Mouse (Mus musculus): ENCODE data around the gene Wee2. TPM values are rescaled to one million over a fixed set of nuclear protein-coding genes. Genes with fewer than 3 reads are reported as not detected.
A peak's percentile ranks its signal among the peaks of the same experiment; 100 is the strongest.

Gene Wee2
- polyA plus RNA-seq, 1 experiment from 2014 or later: 0.05 TPM

- 90% methylated on average over 7 of the region's 7 CpGs for WGBS
- Histone ChIP-seq H3K27ac (no peak overlapping the region), H3K4me1 (peaks cover 12% of the 10 kb centered on the region), H3K4me3 (no peak overlapping the region), H3K9me3 (no peaks in the 10 kb centered on the region), H3K36me3 (replicated peaks) (peaks cover 2% of the 10 kb centered on the region), H3K27me3 (ENCODE audit: poor library complexity, severe bottlenecking) (no peaks in the 10 kb centered on the region)
- no peak for DNase-seq (ENCODE audit: extremely low spot score, low spot score)
Measured at GRCm38 (mm10) chr6:40427441-40427840, 11.4 kb upstream of the Wee2 start.

- H3K27ac ChIP-seq: no peak overlapping the region
- no peak for DNase-seq (ENCODE audit: extremely low spot score, low spot score)
- no peak overlapping the region for H3K4me3 ChIP-seq
- WGBS: 78% methylated on average over 3 of the region's 3 CpGs
- H3K36me3 ChIP-seq (replicated peaks): no peaks in the 10 kb centered on the region
- peaks cover 16% of the 10 kb centered on the region for H3K4me1 ChIP-seq
- H3K9me3 ChIP-seq: no peaks in the 10 kb centered on the region
- H3K27me3 ChIP-seq (ENCODE audit: poor library complexity, severe bottlenecking): no peaks in the 10 kb centered on the region
Measured at GRCm38 (mm10) chr6:40428696-40429095, 10.2 kb upstream of the Wee2 start.

GRCm38 (mm10) chr6:40429521-40429931, 9.4 kb upstream of the Wee2 start:
- H3K9me3 ChIP-seq: no peaks in the 10 kb centered on the region
- no peaks in the 10 kb centered on the region for H3K27me3 ChIP-seq (ENCODE audit: poor library complexity, severe bottlenecking)
- H3K4me1 ChIP-seq: peaks cover 23% of the 10 kb centered on the region
- DNase-seq (ENCODE audit: extremely low spot score, low spot score): no peak
- 68% methylated on average over 4 of the region's 4 CpGs for WGBS
- no peak overlapping the region for H3K27ac ChIP-seq
- H3K36me3 ChIP-seq (replicated peaks): no peaks in the 10 kb centered on the region
- no peak overlapping the region for H3K4me3 ChIP-seq

GRCm38 (mm10) chr6:40430251-40430650, 8.6 kb upstream of the Wee2 start:
- H3K27ac ChIP-seq: no peak overlapping the region
- 83% methylated on average over 3 of the region's 3 CpGs for WGBS
- no peak for DNase-seq (ENCODE audit: extremely low spot score, low spot score)
- peaks cover 29% of the 10 kb centered on the region for H3K4me1 ChIP-seq
- no peak overlapping the region for H3K4me3 ChIP-seq
- no peaks in the 10 kb centered on the region for H3K9me3 ChIP-seq
- no peaks in the 10 kb centered on the region for H3K36me3 ChIP-seq (replicated peaks)
- H3K27me3 ChIP-seq (ENCODE audit: poor library complexity, severe bottlenecking): no peaks in the 10 kb centered on the region

- H3K27ac ChIP-seq: no peak overlapping the region
- no peaks in the 10 kb centered on the region for H3K36me3 ChIP-seq (replicated peaks)
- peaks cover 29% of the 10 kb centered on the region for H3K4me1 ChIP-seq
- no peaks in the 10 kb centered on the region for H3K27me3 ChIP-seq (ENCODE audit: poor library complexity, severe bottlenecking)
- 85% methylated on average over 3 of the region's 3 CpGs for WGBS
- H3K4me3 ChIP-seq: no peak overlapping the region
- no peak for DNase-seq (ENCODE audit: extremely low spot score, low spot score)
- H3K9me3 ChIP-seq: no peaks in the 10 kb centered on the region
Measured at GRCm38 (mm10) chr6:40430878-40431277, 8.0 kb upstream of the Wee2 start.

GRCm38 (mm10) chr6:40431356-40431755, 7.5 kb upstream of the Wee2 start:
- no peaks in the 10 kb centered on the region for H3K9me3 ChIP-seq
- H3K4me1 ChIP-seq: peaks cover 34% of the 10 kb centered on the region
- DNase-seq (ENCODE audit: extremely low spot score, low spot score): no peak
- no peaks in the 10 kb centered on the region for H3K36me3 ChIP-seq (replicated peaks)
- H3K27me3 ChIP-seq (ENCODE audit: poor library complexity, severe bottlenecking): 0 out of 2 replicates have a peak, but pooled peaks cover under 1% of the 10 kb centered on the region
- no peak overlapping the region for H3K4me3 ChIP-seq
- 67% methylated on average over 4 of the region's 4 CpGs for WGBS
- H3K27ac ChIP-seq: no peak overlapping the region

- H3K36me3 ChIP-seq (replicated peaks): no peaks in the 10 kb centered on the region
Measured at GRCm38 (mm10) chr6:40431812-40432211, 7.1 kb upstream of the Wee2 start.

GRCm38 (mm10) chr6:40432346-40433275, 6.3 kb upstream of the Wee2 start:
- DNase-seq (ENCODE audit: extremely low spot score, low spot score): no peak
- Histone ChIP-seq H3K4me3 (no peak overlapping the region), H3K9me3 (no peaks in the 10 kb centered on the region), H3K27me3 (ENCODE audit: poor library complexity, severe bottlenecking) (peaks cover 13% of the 10 kb centered on the region), H3K4me1 (peaks cover 35% of the 10 kb centered on the region), H3K36me3 (replicated peaks) (no peaks in the 10 kb centered on the region), H3K27ac (no peak overlapping the region)
- 94% methylated on average over 17 of the region's 17 CpGs for WGBS

More at GRCm38 (mm10) chr6:40431812-40432211, 7.1 kb upstream of the Wee2 start:
- H3K27me3 ChIP-seq (ENCODE audit: poor library complexity, severe bottlenecking): peaks cover 5% of the 10 kb centered on the region
- H3K4me3 ChIP-seq: no peak overlapping the region
- DNase-seq (ENCODE audit: extremely low spot score, low spot score): no peak
- peaks cover 35% of the 10 kb centered on the region for H3K4me1 ChIP-seq
- no peak overlapping the region for H3K27ac ChIP-seq
- no peaks in the 10 kb centered on the region for H3K9me3 ChIP-seq

GRCm38 (mm10) chr6:40434697-40435096, 4.2 kb upstream of the Wee2 start:
- DNase-seq (ENCODE audit: extremely low spot score, low spot score): no peak
- Histone ChIP-seq H3K4me1 (peaks cover 31% of the 10 kb centered on the region), H3K27me3 (ENCODE audit: poor library complexity, severe bottlenecking) (peaks cover 24% of the 10 kb centered on the region), H3K9me3 (no peaks in the 10 kb centered on the region), H3K27ac (peak overlapping the region; percentile 96), H3K36me3 (replicated peaks) (no peaks in the 10 kb centered on the region), H3K4me3 (peak overlapping the region; percentile 93)
- 9% methylated on average over 7 of the region's 7 CpGs for WGBS

- under 1% methylated on average over 68 of the region's 72 CpGs for WGBS
- Histone ChIP-seq H3K4me3 (peak overlapping the region; percentile 93), H3K4me1 (peaks cover 24% of the 10 kb centered on the region), H3K36me3 (replicated peaks) (no peaks in the 10 kb centered on the region), H3K27ac (peak overlapping the region; percentile 96), H3K27me3 (ENCODE audit: poor library complexity, severe bottlenecking) (peaks cover 28% of the 10 kb centered on the region), H3K9me3 (no peaks in the 10 kb centered on the region)
- DNase-seq (ENCODE audit: extremely low spot score, low spot score): peak; percentile 67
Measured at GRCm38 (mm10) chr6:40435151-40436046, 3.5 kb upstream of the Wee2 start.

GRCm38 (mm10) chr6:40436047-40436483, 2.8 kb upstream of the Wee2 start, which contains the start of gene E330009J07Rik:
E330009J07Rik (minus strand) TSS chr6:40436135.
- peak; percentile 76 for DNase-seq (ENCODE audit: extremely low spot score, low spot score)
- peaks cover 23% of the 10 kb centered on the region for H3K4me1 ChIP-seq
- peak within 1 kb of the TSS; percentile 93 for H3K4me3 ChIP-seq
- WGBS: under 1% methylated on average over 38 of the region's 38 CpGs
- H3K36me3 ChIP-seq (replicated peaks): no peaks in the 10 kb centered on the region
- H3K9me3 ChIP-seq: no peaks in the 10 kb centered on the region
- H3K27me3 ChIP-seq (ENCODE audit: poor library complexity, severe bottlenecking): peaks cover 31% of the 10 kb centered on the region
- H3K27ac ChIP-seq: peak within 1 kb of the TSS; percentile 96

- H3K4me3 ChIP-seq: no peak overlapping the region
- H3K9me3 ChIP-seq: no peaks in the 10 kb centered on the region
- H3K27ac ChIP-seq: no peak overlapping the region
- H3K36me3 ChIP-seq (replicated peaks): no peaks in the 10 kb centered on the region
- no peak for DNase-seq (ENCODE audit: extremely low spot score, low spot score)
- H3K4me1 ChIP-seq: peaks cover 10% of the 10 kb centered on the region
- H3K27me3 ChIP-seq (ENCODE audit: poor library complexity, severe bottlenecking): peaks cover 44% of the 10 kb centered on the region
- 55% methylated on average over 12 of the region's 12 CpGs for WGBS
Measured at GRCm38 (mm10) chr6:40439731-40440130, 843 bp downstream of the Wee2 start.

Data from forebrain, embryonic 10.5 days (tissue).